Mouse (Mus musculus): ENCODE measurements around the gene Ccl3.

Ccl3 gene

DNA sequence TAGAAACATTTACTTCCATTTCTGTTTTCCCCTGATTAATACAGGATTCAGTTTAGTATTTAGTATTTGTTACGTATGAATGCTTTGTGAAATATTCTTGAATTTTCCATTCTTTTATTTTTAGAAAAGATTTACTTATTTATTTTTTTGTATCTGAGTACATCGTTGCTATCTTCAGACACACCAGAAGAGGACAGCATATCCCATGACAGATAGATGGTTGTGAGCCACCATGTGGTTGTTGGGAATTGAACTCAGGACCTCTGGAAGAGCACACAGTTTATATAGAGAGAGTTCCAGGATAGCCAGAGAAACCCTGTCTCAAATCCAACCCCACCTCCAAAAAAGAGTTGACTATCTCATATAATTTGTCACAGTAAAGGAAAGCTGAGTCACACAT is 14.3 kb downstream of the Ccl3 start:
- no peaks in the 10 kb centered on the region for H3K9me3 ChIP-seq (ENCODE audit: low read length)
- H3K4me1 ChIP-seq (replicated peaks; ENCODE audit: low read depth, low read length) = no peaks in the 10 kb centered on the region
- no peak overlapping the region for H3K4me3 ChIP-seq (replicated peaks; ENCODE audit: low read length)
- H3K27me3 ChIP-seq (ENCODE audit: insufficient read depth, low read length) = no peaks in the 10 kb centered on the region
- H3K36me3 ChIP-seq (ENCODE audit: insufficient read depth, low read length) = no peaks in the 10 kb centered on the region
- TF ChIP-seq POU5F1 (IDR thresholded peaks at IDR 0.05; ENCODE audit: borderline replicate concordance, low read length) = no peak
- no peak for TF ChIP-seq CTCF (conservative IDR thresholded peaks at IDR 0.05; ENCODE audit: low read length)
- TF ChIP-seq NANOG (IDR thresholded peaks at IDR 0.05; ENCODE audit: borderline replicate concordance, low read length) = no peak

DNA sequence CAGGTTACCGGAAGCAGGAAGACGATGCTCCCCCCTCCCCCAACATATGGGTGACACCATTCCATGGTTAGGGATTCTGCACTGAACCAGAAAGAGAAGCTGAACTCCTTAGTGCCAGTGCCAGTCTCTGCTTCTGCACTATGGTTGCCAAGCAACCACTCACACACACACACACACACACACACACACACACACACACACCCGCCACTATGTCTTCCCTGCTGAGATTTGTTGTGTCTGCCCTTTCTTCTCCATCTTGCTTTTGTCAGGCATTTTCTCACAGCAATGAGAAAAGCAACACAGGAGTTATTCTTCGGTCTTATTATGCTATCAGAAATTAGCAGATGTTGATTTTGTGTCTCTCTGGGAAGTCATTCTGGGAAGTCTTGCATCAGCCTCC is 14.7 kb downstream of the Ccl3 start:
- TF ChIP-seq NANOG (IDR thresholded peaks at IDR 0.05; ENCODE audit: borderline replicate concordance, low read length) (no peak), CTCF (conservative IDR thresholded peaks at IDR 0.05; ENCODE audit: low read length) (no peak), POU5F1 (IDR thresholded peaks at IDR 0.05; ENCODE audit: borderline replicate concordance, low read length) (no peak)
- Histone ChIP-seq H3K4me3 (replicated peaks; ENCODE audit: low read length) (no peak overlapping the region), H3K9me3 (ENCODE audit: low read length) (no peaks in the 10 kb centered on the region), H3K27me3 (ENCODE audit: insufficient read depth, low read length) (no peaks in the 10 kb centered on the region), H3K36me3 (ENCODE audit: insufficient read depth, low read length) (no peaks in the 10 kb centered on the region), H3K4me1 (replicated peaks; ENCODE audit: low read depth, low read length) (no peaks in the 10 kb centered on the region)

DNA sequence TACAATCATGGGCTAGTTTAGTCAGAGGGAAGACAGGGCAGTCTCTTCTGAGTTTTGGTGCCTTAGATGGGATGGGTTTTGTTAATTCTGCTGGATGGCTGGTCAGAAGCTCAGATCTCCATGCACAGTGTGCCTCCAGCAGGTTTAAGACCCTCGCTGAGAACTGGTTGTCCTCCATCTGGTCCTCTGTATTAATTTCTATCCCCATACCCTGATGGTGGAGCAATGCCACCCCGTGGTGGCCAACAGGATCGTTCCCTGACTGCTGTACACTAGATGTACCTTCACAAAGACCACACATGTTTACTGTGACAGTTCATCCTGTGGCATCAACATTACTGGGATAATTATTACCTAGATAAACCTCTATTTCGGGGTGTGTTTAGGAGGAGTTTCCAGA is 16.4 kb downstream of the Ccl3 start:
- Histone ChIP-seq H3K36me3 (ENCODE audit: insufficient read depth, low read length) (no peaks in the 10 kb centered on the region), H3K27me3 (ENCODE audit: insufficient read depth, low read length) (no peaks in the 10 kb centered on the region), H3K4me3 (replicated peaks; ENCODE audit: low read length) (no peak overlapping the region), H3K4me1 (replicated peaks; ENCODE audit: low read depth, low read length) (no peaks in the 10 kb centered on the region), H3K9me3 (ENCODE audit: low read length) (no peaks in the 10 kb centered on the region)
- TF ChIP-seq CTCF (conservative IDR thresholded peaks at IDR 0.05; ENCODE audit: low read length) (no peak), NANOG (IDR thresholded peaks at IDR 0.05; ENCODE audit: borderline replicate concordance, low read length) (no peak), POU5F1 (IDR thresholded peaks at IDR 0.05; ENCODE audit: borderline replicate concordance, low read length) (no peak)

DNA sequence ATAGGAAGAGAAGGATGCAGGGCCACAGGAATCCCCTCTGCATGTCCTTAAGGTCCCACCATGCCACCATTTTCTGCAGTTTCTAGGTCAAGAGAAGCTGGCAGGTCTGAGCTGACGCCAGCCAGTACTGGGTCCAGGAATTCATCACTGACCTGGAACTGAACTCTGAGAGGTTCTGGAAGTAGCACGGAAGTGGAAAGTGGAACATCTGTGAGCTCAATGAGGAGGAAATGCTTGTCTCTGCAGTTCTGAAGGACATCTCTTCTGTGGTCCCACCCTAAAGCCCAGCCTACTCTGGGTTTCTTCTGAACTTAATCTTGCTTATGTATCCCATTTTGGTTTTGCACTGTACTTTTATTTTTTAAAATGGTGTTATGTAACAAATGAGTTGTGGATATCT is 18.1 kb downstream of the Ccl3 start:
- no peak for TF ChIP-seq POU5F1 (IDR thresholded peaks at IDR 0.05; ENCODE audit: borderline replicate concordance, low read length)
- no peak for TF ChIP-seq CTCF (conservative IDR thresholded peaks at IDR 0.05; ENCODE audit: low read length)
- no peak for TF ChIP-seq NANOG (IDR thresholded peaks at IDR 0.05; ENCODE audit: borderline replicate concordance, low read length)
- Histone ChIP-seq H3K4me1 (replicated peaks; ENCODE audit: low read depth, low read length) (no peaks in the 10 kb centered on the region), H3K4me3 (replicated peaks; ENCODE audit: low read length) (no peak overlapping the region), H3K9me3 (ENCODE audit: low read length) (no peaks in the 10 kb centered on the region), H3K36me3 (ENCODE audit: insufficient read depth, low read length) (no peaks in the 10 kb centered on the region), H3K27me3 (ENCODE audit: insufficient read depth, low read length) (no peaks in the 10 kb centered on the region)

DNA sequence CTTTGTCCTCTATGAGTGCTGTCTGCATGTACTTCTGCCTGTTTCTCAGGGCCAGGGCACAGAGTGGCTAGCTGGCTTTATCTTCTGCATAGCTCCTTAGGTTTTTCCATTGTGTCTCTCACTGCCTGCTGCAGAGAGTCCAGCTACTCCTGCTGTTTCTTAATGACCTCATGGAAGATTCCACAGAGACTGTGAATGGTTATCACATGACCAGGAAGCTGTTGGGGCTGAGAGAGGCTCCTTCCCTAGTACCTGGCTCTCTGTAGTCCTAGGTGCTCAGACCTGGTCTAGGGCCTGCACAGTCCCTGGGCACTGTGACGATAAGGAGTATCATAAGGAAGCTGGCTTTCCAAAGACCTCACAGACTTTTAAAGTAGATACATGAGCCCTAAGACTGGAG is 18.5 kb downstream of the Ccl3 start:
- H3K9me3 ChIP-seq (ENCODE audit: low read length) = no peaks in the 10 kb centered on the region
- no peaks in the 10 kb centered on the region for H3K36me3 ChIP-seq (ENCODE audit: insufficient read depth, low read length)
- H3K4me3 ChIP-seq (replicated peaks; ENCODE audit: low read length) = no peak overlapping the region
- H3K4me1 ChIP-seq (replicated peaks; ENCODE audit: low read depth, low read length) = no peaks in the 10 kb centered on the region
- TF ChIP-seq CTCF (conservative IDR thresholded peaks at IDR 0.05; ENCODE audit: low read length) = no peak
- TF ChIP-seq POU5F1 (IDR thresholded peaks at IDR 0.05; ENCODE audit: borderline replicate concordance, low read length) = no peak
- TF ChIP-seq NANOG (IDR thresholded peaks at IDR 0.05; ENCODE audit: borderline replicate concordance, low read length) = no peak
- H3K27me3 ChIP-seq (ENCODE audit: insufficient read depth, low read length) = no peaks in the 10 kb centered on the region

GRCm38 (mm10) chr11:83628808-83629207 is 20.3 kb downstream of the Ccl3 start:
- no peaks in the 10 kb centered on the region for H3K36me3 ChIP-seq (ENCODE audit: insufficient read depth, low read length)
- no peaks in the 10 kb centered on the region for H3K4me1 ChIP-seq (replicated peaks; ENCODE audit: low read depth, low read length)
- TF ChIP-seq NANOG (IDR thresholded peaks at IDR 0.05; ENCODE audit: borderline replicate concordance, low read length) (no peak), POU5F1 (IDR thresholded peaks at IDR 0.05; ENCODE audit: borderline replicate concordance, low read length) (no peak), CTCF (conservative IDR thresholded peaks at IDR 0.05; ENCODE audit: low read length) (no peak)
- no peaks in the 10 kb centered on the region for H3K27me3 ChIP-seq (ENCODE audit: insufficient read depth, low read length)
- H3K9me3 ChIP-seq (ENCODE audit: low read length) = no peaks in the 10 kb centered on the region
- no peak overlapping the region for H3K4me3 ChIP-seq (replicated peaks; ENCODE audit: low read length)

- Histone ChIP-seq H3K9me3 (ENCODE audit: low read length) (no peaks in the 10 kb centered on the region), H3K4me3 (replicated peaks; ENCODE audit: low read length) (no peak overlapping the region), H3K36me3 (ENCODE audit: insufficient read depth, low read length) (no peaks in the 10 kb centered on the region), H3K4me1 (replicated peaks; ENCODE audit: low read depth, low read length) (no peaks in the 10 kb centered on the region), H3K27me3 (ENCODE audit: insufficient read depth, low read length) (no peaks in the 10 kb centered on the region)
- TF ChIP-seq CTCF (conservative IDR thresholded peaks at IDR 0.05; ENCODE audit: low read length) (no peak), NANOG (IDR thresholded peaks at IDR 0.05; ENCODE audit: borderline replicate concordance, low read length) (no peak), POU5F1 (IDR thresholded peaks at IDR 0.05; ENCODE audit: borderline replicate concordance, low read length) (no peak)
These were observed 25.6 kb downstream of the Ccl3 start for GRCm38 (mm10) chr11:83623586-83623985.

GRCm38 (mm10) chr11:83619037-83619436 is 30.1 kb downstream of the Ccl3 start:
- Histone ChIP-seq H3K9me3 (ENCODE audit: low read length) (no peaks in the 10 kb centered on the region), H3K4me3 (replicated peaks; ENCODE audit: low read length) (no peak overlapping the region), H3K4me1 (replicated peaks; ENCODE audit: low read depth, low read length) (no peaks in the 10 kb centered on the region), H3K27me3 (ENCODE audit: insufficient read depth, low read length) (no peaks in the 10 kb centered on the region), H3K36me3 (ENCODE audit: insufficient read depth, low read length) (no peaks in the 10 kb centered on the region)
- TF ChIP-seq POU5F1 (IDR thresholded peaks at IDR 0.05; ENCODE audit: borderline replicate concordance, low read length) (no peak), CTCF (conservative IDR thresholded peaks at IDR 0.05; ENCODE audit: low read length) (no peak), NANOG (IDR thresholded peaks at IDR 0.05; ENCODE audit: borderline replicate concordance, low read length) (no peak)

- Histone ChIP-seq H3K27me3 (ENCODE audit: insufficient read depth, low read length) (no peaks in the 10 kb centered on the region), H3K9me3 (ENCODE audit: low read length) (no peaks in the 10 kb centered on the region), H3K4me1 (replicated peaks; ENCODE audit: low read depth, low read length) (no peaks in the 10 kb centered on the region), H3K36me3 (ENCODE audit: insufficient read depth, low read length) (no peaks in the 10 kb centered on the region), H3K4me3 (replicated peaks; ENCODE audit: low read length) (no peak overlapping the region)
- TF ChIP-seq POU5F1 (IDR thresholded peaks at IDR 0.05; ENCODE audit: borderline replicate concordance, low read length) (no peak), CTCF (conservative IDR thresholded peaks at IDR 0.05; ENCODE audit: low read length) (no peak), NANOG (IDR thresholded peaks at IDR 0.05; ENCODE audit: borderline replicate concordance, low read length) (no peak)
These were observed 30.9 kb downstream of the Ccl3 start for GRCm38 (mm10) chr11:83618238-83618637.

Data from E14TG2a.4 (cell line).